12 mouse cellular contexts compared by ENCODE assay signal in genomic region chr19:15910488-15910887, GRCm38 (mm10).
"Had no signal": no experiment of that assay in that cellular context is flagged by ENCODE, and none has a peak within 500 bp of the region (broad histone marks: within the 10 kb centered on the region; RNA-seq: fewer than 3 reads in every experiment).

No protein-coding gene starts in this region.

- H3K4me3 ChIP-seq: limb, embryonic 15.5 days; liver, embryonic 13.5 days; midbrain, embryonic 10.5 days; myocyte; neural tube, embryonic 15.5 days; stomach, embryonic 15.5 days had no signal

- H3K27ac ChIP-seq: limb, embryonic 15.5 days; liver, embryonic 13.5 days; midbrain, embryonic 10.5 days; neural tube, embryonic 15.5 days; stomach, embryonic 15.5 days had no signal

- H3K27me3 ChIP-seq: limb, embryonic 15.5 days; liver, embryonic 13.5 days; neural tube, embryonic 15.5 days; stomach, embryonic 15.5 days had no signal

- H3K4me1 ChIP-seq: limb, embryonic 15.5 days; midbrain, embryonic 10.5 days; neural tube, embryonic 15.5 days; stomach, embryonic 15.5 days had no signal

- H3K4me2 ChIP-seq: limb, embryonic 15.5 days; liver, embryonic 13.5 days; neural tube, embryonic 15.5 days; stomach, embryonic 15.5 days had no signal

- DNase-seq: layer of hippocampus, adult 9-11 months; layer of hippocampus, postnatal 36 days; liver, embryonic 13.5 days; lung, adult 18-20 months; midbrain, embryonic 14.5 days; retina, postnatal 1 day; thymus, postnatal 36 days had no signal

- H3K9ac ChIP-seq: limb, embryonic 15.5 days; liver, embryonic 13.5 days; neural tube, embryonic 15.5 days; stomach, embryonic 15.5 days had no signal

- H3K9me3 ChIP-seq: limb, embryonic 15.5 days; liver, embryonic 13.5 days; midbrain, embryonic 10.5 days; neural tube, embryonic 15.5 days; stomach, embryonic 15.5 days had no signal
